Mouse (Mus musculus) right cerebral cortex, postnatal 36 days (tissue): ENCODE data around the gene Gm11237.
"Not testable (repeated sequence)": the region's sequence is repeated elsewhere in the genome, so short reads cannot be mapped to it uniquely, and the experiment has no call there.

Experiments
- DNase-seq, 2 experiments: peaks; one replicate each; pipeline ENCODE4 v3.0.0; 2022; ENCODE audit warnings: low spot score in 2 of 2, mixed read lengths in 1 of 2

Gm11237 gene

DNA sequence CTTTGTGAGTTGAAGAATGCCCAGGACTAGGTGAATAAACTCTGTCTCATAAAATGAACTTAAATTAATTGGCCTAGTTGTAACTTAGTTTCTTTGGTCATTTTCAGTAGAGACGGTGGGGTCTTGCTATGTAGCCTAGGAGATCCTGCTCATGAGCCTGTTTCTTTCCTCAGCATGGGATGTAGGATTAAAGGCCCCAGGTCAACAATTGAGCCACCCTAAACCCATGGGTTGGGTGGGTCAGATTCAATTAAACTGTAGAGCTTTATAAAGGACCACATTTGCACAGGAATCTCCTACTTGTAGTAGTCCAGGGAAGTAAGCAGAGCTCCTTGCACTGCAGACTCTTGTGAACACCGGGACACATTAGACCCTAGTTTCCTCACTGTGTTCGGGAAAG lies at the start of gene Gm11237:
Gene Gm11237 (plus strand): TSS at position 301 of the 400 bp plus-strand sequence.
- not testable (repeated sequence) for DNase-seq

DNA sequence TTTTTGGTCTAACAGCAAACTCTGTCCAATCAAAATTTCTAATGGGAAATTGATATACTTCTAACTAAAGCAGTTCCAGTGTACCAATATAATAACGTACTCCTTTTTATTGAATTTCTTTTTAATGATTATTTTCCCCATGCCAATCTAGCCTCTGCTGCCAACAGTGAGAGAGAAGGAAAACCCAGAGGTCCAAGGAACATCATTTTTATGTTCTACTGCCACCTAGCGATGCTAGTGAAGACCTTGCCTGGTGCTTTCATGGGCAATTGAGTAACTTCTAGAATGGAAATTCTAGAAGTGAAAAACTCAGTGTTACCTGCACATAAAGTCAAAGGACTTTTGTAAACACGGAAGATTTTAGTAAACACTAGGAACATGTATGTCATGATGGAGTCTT lies 23.5 kb upstream of the Gm11237 start:
- peak in 1 of 2 experiments; percentile 4 for DNase-seq

DNA sequence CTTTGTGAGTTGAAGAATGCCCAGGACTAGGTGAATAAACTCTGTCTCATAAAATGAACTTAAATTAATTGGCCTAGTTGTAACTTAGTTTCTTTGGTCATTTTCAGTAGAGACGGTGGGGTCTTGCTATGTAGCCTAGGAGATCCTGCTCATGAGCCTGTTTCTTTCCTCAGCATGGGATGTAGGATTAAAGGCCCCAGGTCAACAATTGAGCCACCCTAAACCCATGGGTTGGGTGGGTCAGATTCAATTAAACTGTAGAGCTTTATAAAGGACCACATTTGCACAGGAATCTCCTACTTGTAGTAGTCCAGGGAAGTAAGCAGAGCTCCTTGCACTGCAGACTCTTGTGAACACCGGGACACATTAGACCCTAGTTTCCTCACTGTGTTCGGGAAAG lies 15.2 kb upstream of the Gm11237 start, which contains the start of gene Gm11238:
Gene Gm11238 (plus strand): TSS at position 301 of the 400 bp plus-strand sequence.
- DNase-seq, result not testable (repeated sequence)

DNA sequence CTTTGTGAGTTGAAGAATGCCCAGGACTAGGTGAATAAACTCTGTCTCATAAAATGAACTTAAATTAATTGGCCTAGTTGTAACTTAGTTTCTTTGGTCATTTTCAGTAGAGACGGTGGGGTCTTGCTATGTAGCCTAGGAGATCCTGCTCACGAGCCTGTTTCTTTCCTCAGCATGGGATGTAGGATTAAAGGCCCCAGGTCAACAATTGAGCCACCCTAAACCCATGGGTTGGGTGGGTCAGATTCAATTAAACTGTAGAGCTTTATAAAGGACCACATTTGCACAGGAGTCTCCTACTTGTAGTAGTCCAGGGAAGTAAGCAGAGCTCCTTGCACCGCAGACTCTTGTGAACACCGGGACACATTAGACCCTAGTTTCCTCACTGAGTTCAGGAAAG lies 15.0 kb downstream of the Gm11237 start, which contains the start of gene Gm11236:
Gene Gm11236 (plus strand): TSS at position 301 of the 400 bp plus-strand sequence.
- DNase-seq, result not testable (repeated sequence)

DNA sequence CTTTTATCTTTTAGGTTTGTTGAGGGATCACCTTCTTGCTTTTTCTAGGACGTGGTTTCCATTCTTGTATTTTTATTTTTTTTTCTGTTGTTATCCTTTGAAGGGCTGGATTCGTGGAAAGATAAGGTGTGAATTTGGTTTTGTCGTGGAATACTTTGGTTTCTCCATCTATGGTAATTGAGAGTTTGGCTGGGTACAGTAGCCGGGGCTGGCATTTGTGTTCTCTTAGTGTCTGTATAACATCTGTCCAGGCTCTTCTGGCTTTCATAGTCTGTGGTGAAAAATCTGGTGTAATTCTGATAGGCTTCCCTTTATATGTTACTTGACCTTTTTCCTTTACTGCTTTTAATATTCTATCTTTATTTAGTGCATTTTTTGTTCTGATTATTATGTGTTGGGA lies 39.1 kb downstream of the Gm11237 start:
- DNase-seq, result not testable (repeated sequence)

DNA sequence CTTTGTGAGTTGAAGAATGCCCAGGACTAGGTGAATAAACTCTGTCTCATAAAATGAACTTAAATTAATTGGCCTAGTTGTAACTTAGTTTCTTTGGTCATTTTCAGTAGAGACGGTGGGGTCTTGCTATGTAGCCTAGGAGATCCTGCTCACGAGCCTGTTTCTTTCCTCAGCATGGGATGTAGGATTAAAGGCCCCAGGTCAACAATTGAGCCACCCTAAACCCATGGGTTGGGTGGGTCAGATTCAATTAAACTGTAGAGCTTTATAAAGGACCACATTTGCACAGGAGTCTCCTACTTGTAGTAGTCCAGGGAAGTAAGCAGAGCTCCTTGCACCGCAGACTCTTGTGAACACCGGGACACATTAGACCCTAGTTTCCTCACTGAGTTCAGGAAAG lies 45.3 kb downstream of the Gm11237 start, which contains the start of gene Gm11239:
Gene Gm11239 (plus strand): TSS at position 301 of the 400 bp plus-strand sequence.
- not testable (repeated sequence) for DNase-seq
